Mouse (Mus musculus) liver, embryonic 15.5 days (tissue): Measurements from ENCODE around the gene R3hcc1l. TPM values are rescaled to one million over a fixed set of nuclear protein-coding genes. Genes with fewer than 3 reads are reported as not detected.
A peak's percentile ranks its signal among the peaks of the same experiment; 100 is the strongest.

Experiments used
- ATAC-seq: fragments of 200-750 bp; cut with Nextera tagmentation; 2 replicates; pipeline ENCODE4 v1.8.0; 2017; ENCODE audit warnings: moderate number of reproducible peaks, mild to moderate bottlenecking, moderate library complexity; ENCODE audit not compliant: insufficient read depth
- H3K27ac ChIP-seq: fragments of 300-500 bp; sonication (generic); replicated peaks from 2 replicates; pipeline ENCODE4 v1.5.1; 2015; ENCODE audit warnings: mild to moderate bottlenecking, inconsistent platforms
- H3K27me3 ChIP-seq: fragments of 300-500 bp; sonication (generic); 2 replicates; pipeline ENCODE4 v1.6.1; 2015; ENCODE audit warnings: mild to moderate bottlenecking, inconsistent platforms
- H3K36me3 ChIP-seq: fragments of 300-500 bp; sonication (generic); replicated peaks from 2 replicates; pipeline ENCODE4 v1.6.1; 2015; ENCODE audit warnings: moderate library complexity, mild to moderate bottlenecking, inconsistent platforms
- H3K4me1 ChIP-seq: fragments of 300-500 bp; sonication (generic); replicated peaks from 2 replicates; pipeline ENCODE4 v1.6.1; 2015; ENCODE audit warnings: inconsistent platforms
- H3K4me2 ChIP-seq: fragments of 300-500 bp; sonication (generic); 2 replicates; pipeline ENCODE4 v1.6.1; 2015; ENCODE audit warnings: moderate library complexity, mild to moderate bottlenecking, inconsistent platforms
- H3K4me3 ChIP-seq: fragments of 300-500 bp; sonication (generic); replicated peaks from 2 replicates; pipeline ENCODE4 v1.5.1; 2015; ENCODE audit warnings: mild to moderate bottlenecking, inconsistent platforms
- H3K9ac ChIP-seq: fragments of 300-500 bp; sonication (generic); 2 replicates; pipeline ENCODE4 v1.6.1; 2015; ENCODE audit warnings: moderate library complexity, mild to moderate bottlenecking, inconsistent platforms
- H3K9me3 ChIP-seq: fragments of 300-500 bp; sonication (generic); replicated peaks from 2 replicates; pipeline ENCODE4 v1.6.1; 2016; ENCODE audit warnings: inconsistent platforms
- WGBS: fragments of 180-500 bp; shearing (Covaris S2); methylation state at CpG from one replicate; pipeline ENCODE4 v1.1.7; 2015; ENCODE audit warnings: mixed read lengths; ENCODE audit not compliant: insufficient replicate concordance; 5-methylcytosine and 5-hydroxymethylcytosine counted together
- polyA plus RNA-seq: library from polyadenylated mRNA; unstranded; fragments of >200 nt; fragmentation: Nextera tagmentation; extraction: Ambion mirVana; gene quantifications from 2 replicates; pipeline ENCODE4 v1.2.1, GENCODE M21; 2015

R3hcc1l gene
- 9.5 and 10.0 TPM in 2 replicates for polyA plus RNA-seq

DNA sequence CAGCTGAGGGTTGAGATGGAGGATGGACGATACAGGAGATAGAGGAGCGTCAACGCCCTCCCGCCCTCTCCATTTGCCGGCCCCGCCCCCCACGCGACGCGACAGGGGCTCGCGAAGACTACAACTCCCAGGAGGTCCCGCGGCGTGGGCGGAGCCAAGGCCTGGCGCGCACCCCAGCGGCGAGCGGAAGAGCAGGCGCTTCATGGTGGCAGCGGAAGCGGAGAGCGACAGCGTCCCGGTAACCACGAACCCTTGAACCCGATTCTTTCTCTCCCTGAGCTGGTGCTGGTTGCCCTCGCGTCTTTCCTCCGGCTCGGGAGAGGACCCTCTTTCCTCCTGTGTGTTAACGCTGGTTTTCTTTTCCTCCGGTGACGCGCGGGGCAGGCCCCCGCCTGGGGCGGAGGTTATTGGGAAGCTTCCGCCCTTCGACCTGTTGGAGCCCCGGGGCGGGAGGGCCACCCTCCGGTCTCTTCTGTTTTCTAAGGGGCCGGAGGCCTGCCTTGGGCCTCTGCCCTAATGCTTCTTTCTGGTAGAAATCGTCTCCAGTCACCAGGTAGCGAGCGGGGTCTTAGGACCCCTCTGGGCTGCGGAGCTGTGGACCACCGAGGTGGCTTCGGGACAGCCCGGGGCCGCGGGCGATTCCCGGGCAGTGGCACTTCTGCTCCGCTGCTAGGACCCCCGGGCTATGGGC is at the start of gene R3hcc1l:
Gene R3hcc1l (plus strand): TSS at position 140 of the 691 bp plus-strand sequence.
- no peaks in the 10 kb centered on the region for H3K36me3 ChIP-seq
- H3K9me3 ChIP-seq, result no peaks in the 10 kb centered on the region
- H3K4me3 ChIP-seq, result peak within 1 kb of the TSS; percentile 86
- peaks cover 32% of the 10 kb centered on the region for H3K4me1 ChIP-seq
- H3K9ac ChIP-seq, result peak within 1 kb of the TSS; percentile 93
- H3K27me3 ChIP-seq, result peaks cover 10% of the 10 kb centered on the region; the same call in 1 of the 2 replicates
- under 1% methylated on average over 59 of the region's 59 CpGs for WGBS
- peak; percentile 95 for ATAC-seq
- H3K4me2 ChIP-seq, result peak within 1 kb of the TSS; percentile 74
- peak within 1 kb of the TSS; percentile 82 for H3K27ac ChIP-seq

DNA sequence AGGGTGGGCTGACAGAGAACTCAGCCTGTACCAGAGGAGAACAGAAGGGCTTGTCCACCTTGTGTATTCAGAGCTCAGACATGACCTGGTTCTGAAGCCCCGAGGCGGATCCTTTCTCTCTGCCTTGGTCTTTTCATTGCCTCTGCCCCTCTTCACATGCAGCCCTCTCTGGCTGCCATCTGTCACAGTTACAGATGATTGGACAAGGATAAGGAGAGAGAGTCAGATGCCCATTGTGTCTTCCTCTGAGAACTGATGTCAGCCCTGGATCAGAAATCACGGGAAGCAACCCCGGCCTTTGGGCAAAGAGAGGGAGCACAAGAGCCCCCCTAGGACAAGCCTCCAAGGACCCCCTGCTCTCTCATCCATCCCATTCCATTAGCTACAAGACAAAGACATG is 47.0 kb upstream of the R3hcc1l start:
- Histone ChIP-seq H3K9ac (no peak overlapping the region), H3K27ac (no peak overlapping the region), H3K4me3 (no peak overlapping the region), H3K4me2 (no peak overlapping the region), H3K36me3 (no peaks in the 10 kb centered on the region), H3K27me3 (peaks cover 4% of the 10 kb centered on the region; the same call in 1 of the 2 replicates), H3K4me1 (no peaks in the 10 kb centered on the region), H3K9me3 (no peaks in the 10 kb centered on the region)
- 81% methylated on average over 4 of the region's 4 CpGs for WGBS
- ATAC-seq, result no peak

- H3K27me3 ChIP-seq, result peaks cover 4% of the 10 kb centered on the region; the same call in 1 of the 2 replicates
- H3K36me3 ChIP-seq, result no peaks in the 10 kb centered on the region
- H3K4me1 ChIP-seq, result no peaks in the 10 kb centered on the region
- no peaks in the 10 kb centered on the region for H3K9me3 ChIP-seq
- no peak for ATAC-seq
- no peak overlapping the region for H3K4me3 ChIP-seq
- H3K27ac ChIP-seq, result no peak overlapping the region
- H3K4me2 ChIP-seq, result no peak overlapping the region
- H3K9ac ChIP-seq, result no peak overlapping the region
- 21% methylated on average over 11 of the region's 11 CpGs for WGBS
Observed at GRCm38 (mm10) chr19:42472831-42473230, 45.7 kb upstream of the R3hcc1l start.

- no peak overlapping the region for H3K4me2 ChIP-seq
- H3K27ac ChIP-seq, result no peak overlapping the region
- no peak for ATAC-seq
- 43% methylated on average over 5 of the region's 5 CpGs for WGBS
- no peak overlapping the region for H3K9ac ChIP-seq
- no peaks in the 10 kb centered on the region for H3K4me1 ChIP-seq
- no peak overlapping the region for H3K4me3 ChIP-seq
- H3K36me3 ChIP-seq, result no peaks in the 10 kb centered on the region
- H3K9me3 ChIP-seq, result no peaks in the 10 kb centered on the region
- peaks cover 8% of the 10 kb centered on the region; the same call in 1 of the 2 replicates for H3K27me3 ChIP-seq
Observed at GRCm38 (mm10) chr19:42477769-42478168, 40.8 kb upstream of the R3hcc1l start.

DNA sequence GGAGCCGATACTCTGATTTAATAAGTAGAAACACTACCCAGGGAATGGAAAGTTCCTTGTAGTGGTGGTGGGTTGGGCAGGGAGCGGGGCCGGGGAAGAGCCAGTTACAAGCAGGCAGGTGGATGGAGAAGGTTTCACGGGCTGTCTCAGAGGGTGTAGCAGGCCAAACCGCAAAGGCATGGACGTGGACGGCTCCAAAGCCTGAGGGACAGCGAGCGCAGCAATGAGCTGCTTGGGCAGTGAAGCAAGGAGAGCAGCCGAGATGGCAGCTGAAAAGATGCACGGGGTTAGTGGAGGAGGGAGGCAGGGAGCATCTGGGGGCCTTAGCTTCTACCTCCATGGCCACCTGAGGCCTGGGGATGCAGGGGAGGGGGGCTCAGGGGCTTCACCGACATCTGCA is 40.3 kb upstream of the R3hcc1l start:
- Histone ChIP-seq H3K4me3 (no peak overlapping the region), H3K9ac (no peak overlapping the region), H3K27ac (no peak overlapping the region), H3K4me2 (no peak overlapping the region), H3K9me3 (no peaks in the 10 kb centered on the region), H3K4me1 (no peaks in the 10 kb centered on the region), H3K36me3 (no peaks in the 10 kb centered on the region), H3K27me3 (peaks cover 8% of the 10 kb centered on the region; the same call in 1 of the 2 replicates)
- no peak for ATAC-seq
- WGBS, result 58% methylated on average over 12 of the region's 12 CpGs

- H3K27me3 ChIP-seq, result no peaks in the 10 kb centered on the region
- H3K4me2 ChIP-seq, result no peak overlapping the region
- ATAC-seq, result no peak
- H3K9ac ChIP-seq, result no peak overlapping the region
- no peaks in the 10 kb centered on the region for H3K36me3 ChIP-seq
- no peaks in the 10 kb centered on the region for H3K4me1 ChIP-seq
- no peaks in the 10 kb centered on the region for H3K9me3 ChIP-seq
- H3K4me3 ChIP-seq, result no peak overlapping the region
- WGBS, result 58% methylated on average over 7 of the region's 7 CpGs
- H3K27ac ChIP-seq, result no peak overlapping the region
Observed at GRCm38 (mm10) chr19:42485443-42485842, 33.1 kb upstream of the R3hcc1l start.

DNA sequence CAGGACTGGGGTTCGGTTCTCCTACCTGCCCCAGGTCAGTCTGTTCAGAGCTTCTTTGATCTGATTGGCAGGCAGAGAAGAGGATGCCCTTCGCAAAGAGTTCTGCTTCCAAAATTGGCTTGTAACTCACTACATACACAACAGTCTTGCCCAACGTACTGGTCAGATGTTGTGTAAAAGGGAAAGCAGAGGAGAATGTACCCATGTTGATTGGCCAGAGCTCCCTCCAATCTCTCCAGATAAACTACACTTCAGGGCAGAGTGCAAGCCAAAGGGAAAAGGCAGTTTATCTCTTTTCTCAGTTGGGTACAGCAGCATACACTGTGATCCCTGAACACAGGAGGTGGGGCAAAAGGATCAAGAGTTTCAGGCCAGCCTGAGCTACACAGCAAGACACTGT is 31.3 kb upstream of the R3hcc1l start:
- H3K27me3 ChIP-seq, result no peaks in the 10 kb centered on the region
- no peaks in the 10 kb centered on the region for H3K9me3 ChIP-seq
- H3K4me3 ChIP-seq, result no peak overlapping the region
- WGBS, result 51% methylated on average over 3 of the region's 3 CpGs
- H3K4me1 ChIP-seq, result no peaks in the 10 kb centered on the region
- no peak overlapping the region for H3K4me2 ChIP-seq
- H3K36me3 ChIP-seq, result no peaks in the 10 kb centered on the region
- H3K9ac ChIP-seq, result no peak overlapping the region
- H3K27ac ChIP-seq, result no peak overlapping the region
- ATAC-seq, result no peak

DNA sequence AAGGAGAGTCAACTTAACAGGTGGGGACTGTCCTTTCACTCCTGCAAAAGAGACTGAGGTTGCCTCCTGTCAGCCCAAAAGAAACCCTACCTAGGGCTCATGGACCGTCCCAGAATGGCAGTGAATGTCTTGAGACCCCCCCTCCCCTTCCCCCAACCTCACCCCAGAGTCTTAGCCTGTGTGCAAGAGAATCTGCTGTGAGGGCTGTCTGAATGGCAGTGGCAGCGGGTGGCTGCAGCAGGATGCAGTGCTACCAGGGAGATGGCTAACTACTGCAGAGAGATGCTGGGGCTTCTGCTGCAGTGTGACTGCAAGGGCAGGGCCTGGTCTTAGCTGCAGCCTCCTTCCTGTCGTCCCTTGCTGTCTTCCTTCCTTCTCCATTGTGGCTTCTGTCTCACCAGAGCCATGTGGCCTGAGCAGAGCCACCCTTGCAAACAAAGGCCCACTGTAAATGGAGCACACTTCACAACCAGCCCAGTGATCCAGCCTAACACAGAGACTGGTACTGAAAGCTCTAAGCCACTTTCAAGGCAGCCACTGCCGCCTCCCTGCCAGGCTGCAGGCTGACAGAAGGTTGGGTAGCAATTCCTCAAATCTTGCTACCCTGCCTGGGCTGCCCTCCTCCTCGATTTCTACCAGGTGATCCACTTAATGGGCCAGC is 25.2 kb upstream of the R3hcc1l start:
- Histone ChIP-seq H3K9ac (no peak overlapping the region), H3K27me3 (no peaks in the 10 kb centered on the region), H3K4me2 (no peak overlapping the region), H3K9me3 (no peaks in the 10 kb centered on the region), H3K36me3 (no peaks in the 10 kb centered on the region), H3K4me3 (no peak overlapping the region), H3K27ac (no peak overlapping the region), H3K4me1 (no peaks in the 10 kb centered on the region)
- WGBS, result 38% methylated on average over 5 of the region's 5 CpGs
- no peak for ATAC-seq

DNA sequence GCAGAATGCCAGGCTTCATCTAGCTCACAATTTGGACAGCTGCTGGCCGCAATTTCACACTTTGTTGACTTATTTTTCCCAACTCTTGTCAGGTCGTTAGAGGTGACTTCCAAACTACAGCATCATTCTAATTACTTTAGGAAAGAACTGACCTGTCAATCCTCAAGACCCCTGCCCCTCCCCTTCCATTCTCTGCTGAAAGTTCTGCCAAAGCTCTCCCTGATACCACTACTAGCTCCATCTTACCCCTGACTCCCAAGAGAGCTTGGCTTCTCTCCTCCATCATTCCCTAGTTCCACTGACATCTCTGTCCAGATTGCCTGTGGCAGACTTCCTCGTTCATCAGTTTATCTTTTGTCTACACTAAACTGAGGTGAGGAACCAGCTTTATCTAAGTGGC is 14.4 kb upstream of the R3hcc1l start:
- no peaks in the 10 kb centered on the region; the same call in 1 of the 2 replicates for H3K27me3 ChIP-seq
- no peak overlapping the region for H3K27ac ChIP-seq
- ATAC-seq, result no peak
- no peak overlapping the region for H3K4me2 ChIP-seq
- no peaks in the 10 kb centered on the region for H3K9me3 ChIP-seq
- H3K9ac ChIP-seq, result no peak overlapping the region
- 40% methylated on average over 3 of the region's 3 CpGs for WGBS
- H3K4me1 ChIP-seq, result no peaks in the 10 kb centered on the region
- no peak overlapping the region for H3K4me3 ChIP-seq
- no peaks in the 10 kb centered on the region for H3K36me3 ChIP-seq

GRCm38 (mm10) chr19:42509625-42510024 is 8.9 kb upstream of the R3hcc1l start:
- Histone ChIP-seq H3K4me1 (peaks cover 14% of the 10 kb centered on the region), H3K9me3 (no peaks in the 10 kb centered on the region), H3K9ac (no peak overlapping the region), H3K4me2 (no peak overlapping the region), H3K4me3 (no peak overlapping the region), H3K27me3 (no peaks in the 10 kb centered on the region; the same call in 1 of the 2 replicates), H3K27ac (no peak overlapping the region), H3K36me3 (no peaks in the 10 kb centered on the region)
- ATAC-seq, result no peak
- 73% methylated on average over 9 of the region's 9 CpGs for WGBS

GRCm38 (mm10) chr19:42510276-42511171 is 8.0 kb upstream of the R3hcc1l start:
- no peak overlapping the region for H3K9ac ChIP-seq
- H3K4me3 ChIP-seq, result no peak overlapping the region
- peak; percentile 66 for ATAC-seq
- 37% methylated on average over 16 of the region's 16 CpGs for WGBS
- H3K27me3 ChIP-seq, result no peaks in the 10 kb centered on the region
- H3K4me1 ChIP-seq, result peaks cover 14% of the 10 kb centered on the region
- H3K27ac ChIP-seq, result peak overlapping the region; percentile 62; the same call in 1 of the 2 replicates
- H3K4me2 ChIP-seq, result peak overlapping the region; percentile 3; the same call in 1 of the 2 replicates
- H3K9me3 ChIP-seq, result no peaks in the 10 kb centered on the region
- no peaks in the 10 kb centered on the region for H3K36me3 ChIP-seq
